Mouse (Mus musculus) ZHBTc4 (cell line): ENCODE results near the gene Eef2kmt.
"Not testable (repeated sequence)": the region's sequence is repeated elsewhere in the genome, so short reads cannot be mapped to it uniquely, and the experiment has no call there.

Experiments
- DNase-seq: peaks from one replicate; pipeline ENCODE4 v3.0.0-alpha.2; 2011; ENCODE audit warnings: low read depth, low spot score

Eef2kmt gene

DNA sequence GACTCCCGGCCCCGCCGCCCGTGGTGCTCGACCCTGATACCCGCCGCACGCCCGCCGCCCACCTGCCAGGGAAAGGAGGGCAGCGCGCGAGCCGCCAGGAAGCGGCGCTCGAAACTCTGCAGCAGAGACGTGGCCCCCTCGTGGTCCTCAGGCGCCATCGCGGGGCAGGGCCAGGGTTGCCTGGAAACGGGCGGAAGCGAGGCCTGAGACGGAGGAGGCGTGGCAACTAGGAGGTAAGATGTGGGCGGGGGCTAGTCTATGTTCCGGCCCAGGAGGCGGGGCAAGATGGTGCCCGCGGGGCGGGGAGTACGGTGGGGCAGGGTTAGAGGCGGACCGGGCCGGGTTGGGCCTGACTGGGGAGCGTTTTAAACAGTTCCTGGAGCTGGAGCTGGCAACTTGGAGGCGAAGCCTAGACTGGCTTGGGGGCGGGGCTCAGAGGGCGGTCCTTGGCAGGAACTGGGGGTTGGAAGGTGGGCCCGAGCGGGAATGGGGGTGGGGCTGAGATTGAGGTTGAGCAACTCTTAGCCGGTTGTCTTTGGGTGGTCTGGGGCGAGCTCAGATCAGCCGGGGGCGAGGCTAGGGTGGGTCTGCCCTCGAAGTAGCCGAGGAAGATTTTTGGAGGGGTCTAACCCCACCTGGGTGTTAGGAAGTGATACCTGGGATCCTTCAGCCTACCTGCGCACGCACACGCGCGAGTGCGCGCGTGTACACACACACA is at the start of gene Eef2kmt:
Eef2kmt (minus strand) TSS at position 205 of the 718 bp plus-strand sequence.
- peak; percentile 99 for DNase-seq

GRCm38 (mm10) chr16:5295238-5295637 is 39.5 kb upstream of the Eef2kmt start:
- no peak for DNase-seq

DNA sequence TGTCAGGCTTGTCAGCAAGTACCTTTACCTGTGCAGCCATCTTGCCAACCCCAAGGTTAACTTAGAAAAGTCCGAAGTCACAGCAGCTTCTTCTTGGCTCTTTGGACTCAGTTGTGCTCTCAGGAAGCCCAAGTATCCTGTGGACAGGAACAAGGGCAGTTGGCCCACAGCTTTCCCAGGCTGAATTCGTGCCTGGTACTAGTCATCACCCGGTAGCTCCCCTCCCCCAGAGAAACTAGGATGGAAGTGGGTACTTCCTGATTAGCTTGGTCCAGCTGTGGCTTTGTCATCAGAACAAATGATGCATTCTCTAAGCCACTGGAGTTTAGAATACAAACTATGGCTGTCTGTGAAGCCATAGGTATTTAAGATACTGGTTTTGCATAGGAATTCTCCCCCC is 29.6 kb upstream of the Eef2kmt start:
- no peak for DNase-seq

DNA sequence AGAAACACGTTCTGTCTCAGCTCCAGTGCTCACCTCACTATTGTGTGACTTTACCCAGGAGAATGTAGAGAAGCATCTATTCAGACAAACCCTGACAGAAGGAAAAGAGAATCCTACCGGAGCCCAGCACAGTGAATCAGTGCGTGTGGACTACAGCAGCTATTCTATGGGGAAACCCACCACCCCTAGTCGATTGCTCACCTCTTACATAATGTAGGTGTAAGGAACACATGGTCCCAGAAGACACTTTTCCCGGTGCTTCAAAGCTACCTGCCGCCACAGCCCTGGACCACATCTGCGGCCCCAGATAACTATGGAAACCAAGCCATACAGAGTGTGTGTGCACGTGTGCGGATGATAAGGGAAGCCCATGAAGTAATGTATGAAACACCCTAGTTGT is 26.9 kb upstream of the Eef2kmt start:
- DNase-seq, result no peak

- DNase-seq, result no peak
Observed at GRCm38 (mm10) chr16:5279571-5280222, 23.9 kb upstream of the Eef2kmt start.

GRCm38 (mm10) chr16:5272371-5272770 is 16.6 kb upstream of the Eef2kmt start:
- DNase-seq, result no peak

DNA sequence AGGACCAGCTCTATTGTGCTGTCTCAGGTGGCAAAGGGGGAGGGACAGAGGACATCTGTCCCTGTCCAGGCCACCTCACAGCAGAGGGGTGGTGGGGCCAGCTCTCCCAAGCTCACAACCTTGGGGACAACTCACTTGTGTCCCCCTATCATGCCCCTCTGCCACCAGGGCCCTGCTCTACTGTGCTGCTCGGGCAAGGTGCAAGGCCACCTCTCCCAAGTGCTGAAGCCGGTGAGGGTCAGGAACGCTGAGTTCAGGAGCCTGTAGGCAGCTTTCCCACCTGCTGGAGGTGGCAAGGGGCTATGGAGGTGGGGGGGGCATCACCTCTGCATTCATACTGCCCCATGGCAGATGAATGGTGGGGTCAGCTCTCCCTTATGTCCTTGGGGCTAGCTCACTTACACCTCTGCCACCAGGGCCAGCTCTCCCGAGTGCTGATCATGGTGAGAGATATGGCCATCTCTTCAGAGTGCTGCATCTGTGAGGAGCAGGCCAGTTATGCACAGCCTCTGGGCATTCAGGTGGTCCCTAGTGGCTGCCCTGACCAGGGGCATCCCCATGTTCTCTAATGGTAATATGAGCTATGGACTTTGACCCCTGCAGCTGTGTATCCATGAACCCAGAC is 15.7 kb upstream of the Eef2kmt start:
- DNase-seq, result no peak

- no peak for DNase-seq
Observed at GRCm38 (mm10) chr16:5263926-5264325, 8.1 kb upstream of the Eef2kmt start.

- peak; percentile 26 for DNase-seq
Observed at GRCm38 (mm10) chr16:5263156-5263555, 7.4 kb upstream of the Eef2kmt start.

- no peak for DNase-seq
Observed at GRCm38 (mm10) chr16:5255081-5255740, 572 bp downstream of the Eef2kmt start.

DNA sequence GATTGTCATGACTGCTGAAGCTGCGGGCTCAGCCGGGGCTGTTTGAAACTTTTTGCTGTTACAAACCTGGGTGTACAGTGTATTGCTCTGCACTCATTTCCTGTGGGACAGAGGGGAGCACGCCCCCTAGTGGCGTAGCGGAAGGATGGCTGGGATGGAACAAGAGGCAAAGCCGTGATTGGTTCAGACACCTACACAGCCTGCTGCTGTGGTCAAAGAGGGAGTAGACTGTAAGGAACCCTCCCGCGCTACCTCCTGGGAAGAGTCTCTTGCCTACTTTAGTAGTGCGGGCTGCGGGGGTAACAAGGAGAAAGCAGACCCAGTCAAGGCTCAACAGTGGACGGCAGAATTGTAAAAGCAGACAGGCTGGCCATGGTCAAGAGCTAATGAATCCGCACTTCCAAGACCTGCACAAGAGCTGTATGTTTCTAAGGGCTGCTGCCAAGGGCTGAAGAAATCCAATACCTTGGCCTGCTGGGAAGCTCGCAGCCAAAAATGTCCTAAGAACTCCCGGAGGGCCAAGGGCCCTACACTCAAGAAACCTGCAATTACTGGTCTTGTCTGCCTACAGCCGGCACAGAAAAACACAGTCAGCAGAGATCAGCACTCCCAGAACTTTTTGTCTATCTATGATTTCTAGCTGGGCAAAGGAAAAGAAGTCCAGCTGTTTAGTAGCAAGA is 1.3 kb downstream of the Eef2kmt start:
- DNase-seq, result peak; percentile 95

GRCm38 (mm10) chr16:5252260-5252659 is 3.5 kb downstream of the Eef2kmt start:
- peak; percentile 53 for DNase-seq

- DNase-seq, result no peak
Observed at GRCm38 (mm10) chr16:5250891-5251290, 4.9 kb downstream of the Eef2kmt start.

DNA sequence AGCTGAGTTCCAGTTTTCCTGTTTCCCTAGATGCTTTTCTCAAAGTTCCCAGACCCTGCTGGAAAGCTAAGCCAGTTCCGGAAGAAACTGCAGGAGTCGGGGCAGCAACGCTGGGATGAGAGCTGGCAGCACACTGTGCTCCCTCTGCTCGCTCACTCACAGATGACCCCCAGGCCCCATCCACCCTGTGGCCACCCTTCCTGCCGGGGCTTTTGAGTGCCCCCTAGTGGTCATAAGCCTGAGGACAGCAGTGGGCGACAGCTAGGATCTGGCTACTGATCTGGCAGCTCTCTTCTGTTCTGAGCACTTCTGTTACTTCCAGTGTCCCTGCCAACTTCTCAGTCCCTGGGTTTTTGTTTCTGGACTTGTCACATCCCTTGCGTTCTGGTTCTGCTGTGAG is 11.4 kb downstream of the Eef2kmt start:
- peak; percentile 75 for DNase-seq

- DNase-seq, result no peak
Observed at GRCm38 (mm10) chr16:5242882-5243281, 12.9 kb downstream of the Eef2kmt start.

- DNase-seq, result no peak
Observed at GRCm38 (mm10) chr16:5242355-5242754, 13.4 kb downstream of the Eef2kmt start.

DNA sequence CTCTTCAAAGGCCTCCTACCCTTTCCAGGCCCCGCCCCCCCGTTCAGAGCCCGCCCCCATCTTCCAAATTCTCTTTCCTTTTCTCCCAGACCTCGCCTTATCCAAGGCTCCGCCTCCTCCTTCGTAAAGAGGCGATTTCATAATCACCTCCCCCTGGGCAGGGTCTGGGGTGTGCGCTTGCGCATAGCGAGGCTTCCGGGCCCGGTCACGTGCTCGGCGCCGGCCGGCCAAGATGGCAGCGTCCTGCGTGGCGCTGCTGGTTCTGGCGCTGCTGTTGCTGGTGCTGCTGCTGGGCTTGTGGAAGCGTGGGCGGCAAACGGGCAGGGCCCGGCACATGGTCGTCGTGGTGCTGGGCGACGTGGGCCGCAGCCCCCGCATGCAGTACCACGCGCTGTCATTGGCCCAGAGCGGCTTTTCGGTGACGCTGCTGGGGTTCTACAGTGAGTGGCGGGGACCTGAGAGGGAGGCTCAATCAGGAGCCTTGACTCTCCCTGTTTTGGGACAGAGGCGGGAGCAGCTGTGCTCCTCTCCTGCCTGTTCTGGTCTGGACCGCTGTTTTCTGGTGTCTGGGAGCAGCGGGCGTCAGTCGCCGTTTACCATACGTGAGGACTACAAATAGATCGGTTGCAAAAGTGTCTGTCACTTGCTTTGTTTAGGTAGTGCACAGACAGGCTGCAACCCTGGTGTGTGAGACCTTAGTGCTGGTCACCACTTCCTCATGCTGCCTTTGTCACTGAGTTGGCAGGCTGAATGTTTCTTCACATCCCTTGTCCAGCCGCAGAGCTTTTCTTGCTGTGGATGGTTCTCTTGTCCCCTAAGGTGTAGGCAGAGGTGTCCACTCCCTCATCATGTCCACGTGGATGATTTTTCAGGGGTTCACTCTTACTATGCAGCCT is 22.1 kb downstream of the Eef2kmt start, which contains the start of gene Alg1:
Alg1 (plus strand) TSS at position 204 of the 896 bp plus-strand sequence.
- peak; percentile 98 for DNase-seq

DNA sequence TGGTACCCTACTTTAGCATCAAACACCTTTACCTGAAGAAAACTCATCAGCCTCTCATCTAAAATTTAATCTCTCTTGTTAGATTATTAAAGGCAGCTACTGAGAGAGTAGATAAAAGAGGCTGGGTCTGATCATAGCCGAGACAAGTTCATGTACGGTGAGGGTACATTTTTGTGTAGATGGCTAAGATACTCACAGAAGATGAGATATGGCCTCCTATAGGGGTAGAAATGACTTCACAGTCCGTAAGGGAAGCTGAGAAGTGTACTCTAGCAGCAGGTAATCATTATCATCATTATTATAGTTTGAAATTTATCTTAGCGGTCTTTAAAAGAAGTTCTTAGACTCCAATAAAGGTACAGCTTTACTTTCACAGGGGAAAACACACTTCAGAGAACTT is 22.8 kb downstream of the Eef2kmt start:
- no peak for DNase-seq

GRCm38 (mm10) chr16:5228103-5228502 is 27.7 kb downstream of the Eef2kmt start:
- DNase-seq, result not testable (repeated sequence)

DNA sequence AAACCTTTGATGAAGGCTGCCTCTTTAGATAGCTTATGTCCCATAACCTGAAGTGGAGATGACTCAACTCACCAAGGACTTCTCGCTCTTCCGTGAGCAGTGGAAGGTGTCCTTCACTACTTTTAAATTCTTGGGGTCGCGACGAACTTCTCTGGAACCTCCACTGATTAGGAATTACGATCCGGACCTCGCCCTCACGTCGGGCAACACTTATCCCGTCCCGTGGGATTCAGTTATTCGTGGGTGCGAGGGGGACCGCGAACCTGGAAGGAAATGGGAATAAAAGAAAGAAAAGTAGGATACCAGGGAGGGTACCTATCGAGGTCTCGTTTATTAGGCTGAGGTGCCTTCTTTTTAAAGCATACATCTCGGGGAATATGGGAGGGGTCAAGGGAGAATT is 28.3 kb downstream of the Eef2kmt start:
- DNase-seq, result not testable (repeated sequence)

DNA sequence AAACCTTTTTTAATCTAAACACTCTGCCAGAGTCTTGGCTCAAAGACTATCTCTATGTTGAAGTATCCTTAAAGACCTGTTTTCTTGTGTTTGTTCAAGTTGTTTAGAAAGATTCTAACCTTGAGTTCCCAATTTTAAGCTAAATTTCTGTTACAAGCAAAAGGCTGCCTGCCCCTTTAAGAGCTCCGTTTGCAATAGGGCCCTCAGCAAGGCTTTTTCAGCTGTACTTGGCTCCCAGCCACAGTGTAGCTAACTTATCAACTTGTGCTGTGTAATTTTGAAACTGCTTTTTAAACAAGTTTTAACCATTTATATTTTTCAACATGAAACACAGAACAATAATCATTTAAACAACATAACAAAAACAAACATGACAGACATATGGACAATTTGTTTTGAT is 29.2 kb downstream of the Eef2kmt start:
- not testable (repeated sequence) for DNase-seq
